Mouse (Mus musculus) heart, postnatal 0 days (tissue): ENCODE measurements around the gene Arid3a. TPM values are rescaled to one million over a fixed set of nuclear protein-coding genes. Genes with fewer than 3 reads are reported as not detected.

Experiments
- ATAC-seq: fragments of 200-750 bp; cut with Nextera tagmentation; 2 replicates; pipeline ENCODE4 v1.8.0; 2017; ENCODE audit warnings: low read depth, moderate number of reproducible peaks, moderate library complexity; ENCODE audit not compliant: insufficient read depth
- DNase-seq: peaks from one replicate; pipeline ENCODE4 v3.0.0-alpha.2; 2016; ENCODE audit warnings: low spot score
- H3K27ac ChIP-seq: fragments of 300-500 bp; sonication (generic); 2 replicates; pipeline ENCODE4 v1.5.1; 2014; ENCODE audit warnings: low read depth, mild to moderate bottlenecking
- H3K27me3 ChIP-seq: fragments of 300-500 bp; sonication (generic); 2 replicates; pipeline ENCODE4 v1.6.1; 2014; ENCODE audit warnings: low read length, mixed read lengths; ENCODE audit not compliant: control insufficient read depth, insufficient read depth
- H3K36me3 ChIP-seq: fragments of 300-500 bp; sonication (generic); replicated peaks from 2 replicates; pipeline ENCODE4 v1.6.1; 2014; ENCODE audit warnings: low read length, mixed read lengths; ENCODE audit not compliant: control insufficient read depth, insufficient read depth
- H3K4me1 ChIP-seq: fragments of 300-500 bp; sonication (generic); 2 replicates; pipeline ENCODE4 v1.6.1; 2014; ENCODE audit warnings: antibody characterized with exemption; ENCODE audit not compliant: control insufficient read depth, insufficient read depth
- H3K4me2 ChIP-seq: fragments of 300-500 bp; sonication (generic); 2 replicates; pipeline ENCODE4 v1.6.1; 2014; ENCODE audit warnings: low read depth, mild to moderate bottlenecking, low read length, moderate library complexity
- H3K4me3 ChIP-seq: fragments of 300-500 bp; sonication (generic); 2 replicates; pipeline ENCODE4 v1.5.1; 2014; ENCODE audit warnings: low read depth, low read length
- H3K9ac ChIP-seq: fragments of 300-500 bp; sonication (generic); replicated peaks from 2 replicates; pipeline ENCODE4 v1.6.1; 2014; ENCODE audit warnings: low read depth, low read length, mixed read lengths
- H3K9me3 ChIP-seq: fragments of 300-500 bp; sonication (generic); replicated peaks from 2 replicates; pipeline ENCODE4 v1.6.1; 2016; ENCODE audit warnings: low read length; ENCODE audit not compliant: control insufficient read depth
- CTCF ChIP-seq: IDR thresholded peaks from 2 replicates; pipeline ENCODE4 v1.5.1; 2016; ENCODE audit warnings: antibody characterized with exemption, control low read depth, low read depth
- EP300 ChIP-seq: IDR thresholded peaks from 2 replicates; pipeline ENCODE4 v1.6.1; 2016; ENCODE audit warnings: antibody characterized with exemption, low read depth
- WGBS: fragments of 180-500 bp; shearing (Covaris S2); extraction: QIAGEN DNeasy Blood & Tissue Kit; methylation state at CpG from one replicate; pipeline ENCODE4 v1.1.7; 2014; 5-methylcytosine and 5-hydroxymethylcytosine counted together
- polyA plus RNA-seq: library from polyadenylated mRNA; unstranded; fragments of >200 nt; fragmentation: Nextera tagmentation; extraction: Ambion mirVana; gene quantifications from 2 replicates; pipeline ENCODE4 v1.2.1, GENCODE M21; 2015
- total RNA-seq: library from RNA; depleted of rRNA; stranded (reverse); fragments of >200 nt; gene quantifications from 2 replicates; pipeline ENCODE4 v1.2.3, GENCODE M21; 2014; ENCODE audit warnings: low replicate concordance

Arid3a gene
- total and polyA plus RNA-seq, 2 experiments from 2014 or later, result 0.77 to 5.6 TPM

DNA sequence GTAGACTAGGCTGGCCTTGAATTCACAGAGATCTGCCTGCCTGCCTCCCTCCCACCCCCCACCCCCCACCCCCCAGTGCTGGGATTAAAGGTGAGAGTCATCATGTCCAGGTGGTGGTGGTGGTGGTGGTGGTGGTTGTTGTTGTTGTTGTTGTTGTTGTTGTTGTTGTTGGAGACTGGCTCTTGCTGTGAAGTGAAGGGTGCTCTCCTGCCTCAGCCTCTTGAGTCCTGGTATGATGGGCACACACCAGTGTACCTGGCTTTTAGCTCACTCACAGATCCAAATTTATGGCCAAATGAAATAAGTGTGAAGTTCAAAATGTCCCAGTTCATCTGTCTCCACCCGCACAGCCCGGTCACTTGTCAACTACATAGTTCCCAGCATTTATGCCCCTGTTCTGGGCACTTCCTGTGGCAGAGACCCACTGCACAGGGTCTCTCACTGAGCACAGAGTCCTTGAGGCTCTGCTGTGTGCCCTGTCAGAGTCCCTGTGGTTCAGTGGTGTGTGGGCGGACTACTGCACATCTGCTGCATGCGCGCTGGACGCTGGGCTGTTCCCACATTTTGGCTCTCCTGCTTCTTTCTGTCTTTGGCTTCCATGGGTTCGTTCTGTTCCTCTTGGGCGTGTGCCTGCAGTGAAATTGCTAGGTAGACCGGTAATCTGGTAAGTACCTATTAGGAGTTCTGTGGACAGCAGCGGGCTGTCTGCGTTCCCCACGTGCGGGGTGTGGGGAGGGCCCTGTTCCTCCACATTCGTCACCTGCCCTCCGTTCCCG is 8.1 kb downstream of the Arid3a start:
- DNase-seq (no peak), ATAC-seq (no peak)
- no peaks in the 10 kb centered on the region for H3K9me3 ChIP-seq
- H3K36me3 ChIP-seq, result 0 out of 2 replicates have a peak, but pooled peaks cover 7% of the 10 kb centered on the region
- H3K27ac ChIP-seq, result peak overlapping the region; percentile 35; the same call in 1 of the 2 replicates
- no peak overlapping the region for H3K4me3 ChIP-seq
- H3K9ac ChIP-seq, result no peak overlapping the region
- peaks cover 21% of the 10 kb centered on the region for H3K4me1 ChIP-seq
- H3K4me2 ChIP-seq, result no peak overlapping the region
- no peaks in the 10 kb centered on the region for H3K27me3 ChIP-seq
- WGBS, result 88% methylated on average over 16 of the region's 16 CpGs
- TF ChIP-seq CTCF (no peak), EP300 (no peak)

DNA sequence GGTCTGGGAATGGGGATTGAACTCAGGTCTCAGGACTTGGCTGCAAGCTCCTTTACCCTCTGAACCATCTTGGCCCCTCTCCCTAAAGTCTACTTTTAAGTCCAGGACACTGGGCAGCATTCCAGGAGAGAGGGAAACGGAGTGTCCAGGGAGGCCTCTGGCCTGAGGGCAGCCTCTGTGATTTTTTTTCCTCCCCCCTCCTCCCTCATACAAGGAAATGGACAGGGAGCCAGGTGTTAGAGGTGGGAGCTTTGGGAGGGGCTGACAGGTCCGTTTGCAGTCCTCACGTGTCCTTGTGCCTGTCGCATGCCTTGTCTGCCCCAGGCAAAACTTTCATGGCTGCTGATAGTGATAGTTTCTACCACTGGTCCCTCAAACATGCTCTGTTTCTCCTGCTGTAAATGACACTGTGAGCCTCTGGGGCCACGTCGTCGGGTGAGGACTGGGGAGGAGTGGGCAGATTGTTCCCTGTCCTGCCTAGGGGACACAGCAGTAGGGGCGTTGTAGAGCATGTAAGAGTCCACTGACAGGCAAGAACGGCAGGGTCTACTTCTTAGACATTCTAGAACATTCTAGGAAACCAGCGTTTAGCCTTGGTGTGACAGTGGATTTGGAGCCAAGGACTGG is 9.6 kb downstream of the Arid3a start:
- no peak for DNase-seq
- Histone ChIP-seq H3K36me3 (no peaks in the 10 kb centered on the region), H3K9me3 (no peaks in the 10 kb centered on the region), H3K27ac (peak overlapping the region; percentile 58), H3K9ac (no peak overlapping the region), H3K4me3 (peak overlapping the region; percentile 28; the same call in 1 of the 2 replicates), H3K27me3 (no peaks in the 10 kb centered on the region), H3K4me2 (peak overlapping the region; percentile 55), H3K4me1 (peaks cover 32% of the 10 kb centered on the region)
- no peak for ATAC-seq
- WGBS, result 21% methylated on average over 10 of the region's 10 CpGs
- TF ChIP-seq EP300 (no peak), CTCF (no peak)

DNA sequence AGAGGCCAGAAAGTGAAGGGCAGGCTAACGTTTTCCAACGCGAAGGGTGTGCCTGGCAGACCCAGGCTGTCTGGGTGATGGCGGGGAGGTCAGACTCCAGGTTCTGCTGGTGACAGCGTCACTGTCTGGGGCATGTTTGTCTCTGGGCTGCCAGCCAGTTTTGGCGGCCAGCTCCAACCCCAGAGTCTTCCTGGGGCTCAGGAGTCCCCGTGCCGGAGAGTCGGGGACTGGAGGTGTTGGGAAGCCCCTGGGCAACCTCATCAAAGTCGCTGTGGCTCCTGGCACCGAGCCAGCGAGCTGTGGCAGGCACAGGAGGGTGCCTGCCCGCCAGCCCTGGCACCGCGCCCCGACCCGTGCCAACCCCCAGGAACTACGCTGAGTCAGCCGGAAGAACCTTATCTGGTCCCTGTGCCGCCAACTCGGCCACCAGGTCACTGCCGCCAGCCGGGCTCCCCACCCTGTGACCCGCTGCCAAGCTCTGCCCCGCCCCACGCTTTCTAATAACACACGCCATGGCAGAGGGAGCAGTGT is 10.1 kb downstream of the Arid3a start:
- Histone ChIP-seq H3K4me1 (peaks cover 32% of the 10 kb centered on the region), H3K9ac (no peak overlapping the region), H3K4me3 (peak overlapping the region; percentile 28), H3K27me3 (no peaks in the 10 kb centered on the region), H3K4me2 (peak overlapping the region; percentile 55), H3K27ac (peak overlapping the region; percentile 58), H3K9me3 (no peaks in the 10 kb centered on the region), H3K36me3 (no peaks in the 10 kb centered on the region)
- ATAC-seq (peak; percentile 84), DNase-seq (peak; percentile 81)
- TF ChIP-seq CTCF (no peak), EP300 (peak; percentile 94)
- 13% methylated on average over 23 of the region's 27 CpGs for WGBS

DNA sequence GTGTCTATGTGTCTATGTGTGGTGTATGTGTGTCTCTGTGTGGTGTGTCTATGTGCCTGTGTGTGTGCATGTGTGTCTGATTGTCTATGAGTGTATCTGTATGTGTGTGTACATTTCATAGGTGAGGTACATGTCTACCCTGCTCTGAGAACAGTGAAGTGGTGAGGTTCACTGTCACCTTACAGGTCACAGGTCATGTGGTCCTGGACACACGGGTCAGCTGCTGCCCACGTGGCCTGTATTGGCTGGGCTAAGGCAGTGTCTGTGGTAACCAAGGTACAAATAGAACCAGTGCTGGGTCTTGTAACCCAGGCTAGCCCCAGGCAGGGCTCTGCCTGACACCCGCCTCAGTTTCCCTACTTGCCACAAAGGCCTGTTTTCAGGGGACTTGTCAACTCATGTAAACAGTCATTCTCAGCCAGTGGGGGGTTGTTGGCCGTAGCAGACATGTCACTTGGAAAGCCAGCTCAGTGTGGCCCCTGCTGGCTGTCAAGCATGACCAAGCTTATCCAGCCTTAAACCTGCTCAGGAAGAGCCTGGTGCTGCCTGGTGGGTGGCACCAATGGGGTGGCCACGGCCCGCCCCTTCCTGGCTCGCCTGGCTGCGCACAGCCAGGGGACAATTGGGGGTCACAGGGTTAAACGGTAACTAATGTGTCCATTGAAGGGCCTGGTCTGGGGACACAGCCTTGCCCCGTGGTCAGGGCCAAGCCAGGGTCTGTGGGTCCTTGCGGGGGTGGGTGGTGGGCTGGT is 11.1 kb downstream of the Arid3a start:
- Histone ChIP-seq H3K4me3 (no peak overlapping the region), H3K36me3 (no peaks in the 10 kb centered on the region), H3K9ac (no peak overlapping the region), H3K27me3 (no peaks in the 10 kb centered on the region), H3K4me1 (peaks cover 25% of the 10 kb centered on the region), H3K9me3 (no peaks in the 10 kb centered on the region), H3K4me2 (peak overlapping the region; percentile 55; the same call in 1 of the 2 replicates), H3K27ac (no peak overlapping the region)
- TF ChIP-seq CTCF, result no peak
- no peak for TF ChIP-seq EP300
- ATAC-seq (no peak), DNase-seq (no peak)
- WGBS, result 85% methylated on average over 11 of the region's 11 CpGs

DNA sequence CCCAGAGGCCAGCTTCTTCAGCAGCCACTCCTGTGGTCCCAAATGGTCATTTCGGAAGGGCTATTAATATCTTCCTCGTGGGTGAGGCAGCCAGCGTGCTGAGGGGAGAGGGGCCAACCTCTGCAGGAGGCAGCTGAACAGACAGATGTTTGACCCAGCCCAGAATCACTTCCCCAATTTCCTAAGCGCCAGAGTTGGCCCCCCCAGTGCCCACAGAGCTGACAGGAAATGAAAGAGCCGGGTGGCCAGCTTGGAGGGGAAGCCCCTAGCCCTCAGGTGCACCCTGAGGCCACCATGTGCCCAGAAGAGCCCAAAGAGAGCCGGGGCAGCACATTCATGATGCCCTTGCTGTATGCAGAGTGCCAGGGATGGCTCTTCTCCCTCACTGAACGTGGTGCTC is 13.9 kb downstream of the Arid3a start:
- H3K4me1 ChIP-seq, result peaks cover 24% of the 10 kb centered on the region
- no peak overlapping the region for H3K4me2 ChIP-seq
- no peaks in the 10 kb centered on the region for H3K9me3 ChIP-seq
- H3K36me3 ChIP-seq, result no peaks in the 10 kb centered on the region
- WGBS, result 31% methylated on average over 7 of the region's 7 CpGs
- H3K4me3 ChIP-seq, result no peak overlapping the region
- TF ChIP-seq CTCF (no peak), EP300 (no peak)
- no peak overlapping the region for H3K27ac ChIP-seq
- ATAC-seq (no peak), DNase-seq (no peak)
- no peaks in the 10 kb centered on the region for H3K27me3 ChIP-seq
- 0 out of 2 replicates have a peak overlapping the region, but pooled peaks have one; percentile 19 for H3K9ac ChIP-seq
